Mouse (Mus musculus) mesoderm, embryonic 11.5 days (tissue): ENCODE measurements around the gene Cd248.
A peak's percentile ranks its signal among the peaks of the same experiment; 100 is the strongest.
"Not testable (repeated sequence)": the region's sequence is repeated elsewhere in the genome, so short reads cannot be mapped to it uniquely, and the experiment has no call there.

Experiments used
- DNase-seq: peaks from one replicate; pipeline ENCODE4 v3.0.0-alpha.2; 2012; ENCODE audit warnings: low read depth, low spot score

Cd248 gene

GRCm38 (mm10) chr19:5073518-5073917 is 5.6 kb downstream of the Cd248 start:
- DNase-seq: no peak

- no peak for DNase-seq
These were observed 11.4 kb downstream of the Cd248 start for GRCm38 (mm10) chr19:5079279-5079678.

GRCm38 (mm10) chr19:5082005-5082404 is 14.1 kb downstream of the Cd248 start:
- no peak for DNase-seq

GRCm38 (mm10) chr19:5082596-5082995 is 14.7 kb downstream of the Cd248 start:
- DNase-seq: no peak

- DNase-seq: no peak
These were observed 16.3 kb downstream of the Cd248 start for GRCm38 (mm10) chr19:5083961-5084833.

GRCm38 (mm10) chr19:5084834-5085144 is 16.9 kb downstream of the Cd248 start:
- no peak for DNase-seq

- DNase-seq: no peak
These were observed 17.4 kb downstream of the Cd248 start, which contains the start of gene Tmem151a for GRCm38 (mm10) chr19:5085145-5085863. Gene Tmem151a, minus strand, starts transcription at chr19:5085531.

- DNase-seq: not testable (repeated sequence)
These were observed 18.7 kb downstream of the Cd248 start for GRCm38 (mm10) chr19:5086533-5086932.

GRCm38 (mm10) chr19:5087884-5088728 is 20.2 kb downstream of the Cd248 start, which contains the start of gene Yif1a:
Gene Yif1a, plus strand, starts transcription at chr19:5088538.
- peak; percentile 98 for DNase-seq

GRCm38 (mm10) chr19:5089324-5089723 is 21.4 kb downstream of the Cd248 start:
- DNase-seq: no peak

GRCm38 (mm10) chr19:5092083-5092482 is 24.2 kb downstream of the Cd248 start:
- DNase-seq: no peak

- no peak for DNase-seq
These were observed 25.8 kb downstream of the Cd248 start for GRCm38 (mm10) chr19:5093481-5094242.

- DNase-seq: peak; percentile 96
These were observed 26.4 kb downstream of the Cd248 start for GRCm38 (mm10) chr19:5094243-5094632.

- DNase-seq: no peak
These were observed 27.0 kb downstream of the Cd248 start for GRCm38 (mm10) chr19:5094746-5095417.

- DNase-seq: no peak
These were observed 28.1 kb downstream of the Cd248 start for GRCm38 (mm10) chr19:5095887-5096474.

GRCm38 (mm10) chr19:5097521-5098362 is 29.9 kb downstream of the Cd248 start:
- DNase-seq: peak; percentile 63

- DNase-seq: peak; percentile 68
These were observed 30.7 kb downstream of the Cd248 start, which contains the start of gene Cnih2 for GRCm38 (mm10) chr19:5098363-5099143. Gene Cnih2, minus strand, starts transcription at chr19:5098521.

- no peak for DNase-seq
These were observed 38.2 kb downstream of the Cd248 start for GRCm38 (mm10) chr19:5106074-5106473.
